Mouse (Mus musculus): ENCODE data around the gene Rrh.
"Not testable (repeated sequence)": the region's sequence is repeated elsewhere in the genome, so short reads cannot be mapped to it uniquely, and the experiment has no call there.

Gene Rrh

DNA sequence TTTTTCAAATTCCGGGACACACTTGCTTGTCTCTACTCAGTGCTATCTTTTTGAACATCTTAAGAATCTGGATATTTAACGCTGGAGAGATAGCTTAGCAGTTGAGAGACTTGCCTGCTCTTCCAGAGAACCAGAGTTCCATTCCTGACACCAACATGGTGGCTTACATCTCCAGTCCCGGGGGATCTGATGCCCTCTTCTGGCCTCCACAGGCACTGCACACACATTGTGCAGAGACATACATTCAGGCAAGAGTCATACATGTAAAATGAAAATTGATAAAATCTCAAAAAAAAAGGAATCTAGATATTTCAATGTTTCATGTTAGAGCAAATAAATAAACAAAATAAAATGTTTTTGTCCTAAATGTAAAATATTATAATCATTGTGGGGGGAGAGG lies 39.6 kb downstream of the Rrh start:
- DNase-seq (ENCODE audit: low spot score): no peak

DNA sequence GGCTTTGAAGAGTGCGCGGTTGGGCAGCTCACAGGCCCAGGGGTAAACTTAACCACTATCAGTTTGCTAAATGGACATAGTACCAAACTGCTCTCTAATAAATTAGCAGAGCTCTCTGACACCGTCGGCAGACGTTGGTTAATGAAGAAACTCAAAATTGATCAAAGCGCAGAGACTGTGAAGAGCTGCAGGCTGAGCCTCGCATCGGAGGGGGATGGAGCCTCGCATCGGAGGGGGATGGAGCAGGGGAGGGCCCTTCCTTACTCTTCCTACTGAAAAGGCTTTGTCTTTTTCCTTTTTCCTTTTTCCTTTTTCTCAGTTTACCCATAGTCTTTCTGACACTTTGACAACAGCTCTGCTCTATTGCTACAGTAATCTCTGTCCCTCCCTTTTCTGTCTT lies 41.0 kb downstream of the Rrh start:
- no peak for DNase-seq (ENCODE audit: low spot score)

DNA sequence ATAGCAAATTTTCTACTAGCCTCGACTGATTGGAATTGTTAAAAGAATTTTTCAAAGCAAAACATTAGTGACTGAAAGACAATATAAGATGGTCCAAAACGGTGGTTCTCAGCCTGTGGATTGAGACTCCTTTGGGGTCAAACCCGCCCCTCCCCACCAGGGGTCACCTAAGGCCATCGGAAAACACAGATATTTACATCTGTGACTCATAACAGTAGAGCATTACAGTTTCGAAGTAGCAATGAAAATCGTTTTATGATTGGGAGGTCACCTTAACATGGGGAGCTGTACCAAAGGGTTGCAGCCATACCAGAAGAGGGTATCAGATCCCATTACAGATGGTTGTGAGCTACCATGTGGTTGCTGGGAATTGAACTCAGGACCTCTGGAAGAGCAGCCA lies 51.2 kb downstream of the Rrh start:
- DNase-seq (ENCODE audit: low spot score): no peak

DNA sequence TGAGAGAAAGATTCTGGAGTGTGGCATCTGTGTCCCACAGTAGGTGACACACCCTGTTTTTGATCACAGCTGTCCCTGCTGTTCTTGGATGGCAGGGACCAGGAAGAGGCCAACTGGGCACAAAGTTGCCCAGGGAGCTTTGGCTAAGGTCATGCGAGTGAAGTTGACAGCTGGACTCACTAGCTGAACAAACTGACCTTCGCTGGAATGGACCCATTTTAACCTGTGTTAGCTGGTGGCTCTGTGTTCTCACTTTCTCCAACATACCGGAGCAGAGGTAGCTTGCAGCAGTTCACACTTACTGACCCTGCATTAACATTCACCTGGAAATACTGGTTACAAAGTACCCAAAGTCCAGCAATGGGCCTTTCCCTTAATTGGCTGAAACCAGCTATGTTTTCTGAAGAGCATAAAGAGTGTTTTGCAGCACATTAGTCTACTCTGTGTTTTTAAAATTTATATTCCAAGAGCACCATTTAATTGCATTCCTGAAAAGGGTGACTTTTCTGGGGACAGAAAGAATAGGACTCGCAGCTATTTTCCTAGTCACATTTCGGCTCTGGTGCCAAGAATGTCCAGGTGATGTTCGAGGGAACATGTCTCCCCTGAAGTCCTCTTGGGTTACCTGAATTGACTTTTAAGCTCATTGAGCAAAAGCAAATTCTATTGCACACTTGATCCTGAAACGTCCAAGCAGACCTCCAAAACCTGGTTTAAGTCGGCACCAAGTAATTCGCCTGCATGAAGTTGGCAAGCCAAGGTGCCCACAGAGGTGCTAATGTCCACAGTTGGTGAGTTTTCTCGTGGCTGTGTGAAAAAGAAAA lies 55.2 kb downstream of the Rrh start:
- no peak for DNase-seq (ENCODE audit: low spot score)

DNA sequence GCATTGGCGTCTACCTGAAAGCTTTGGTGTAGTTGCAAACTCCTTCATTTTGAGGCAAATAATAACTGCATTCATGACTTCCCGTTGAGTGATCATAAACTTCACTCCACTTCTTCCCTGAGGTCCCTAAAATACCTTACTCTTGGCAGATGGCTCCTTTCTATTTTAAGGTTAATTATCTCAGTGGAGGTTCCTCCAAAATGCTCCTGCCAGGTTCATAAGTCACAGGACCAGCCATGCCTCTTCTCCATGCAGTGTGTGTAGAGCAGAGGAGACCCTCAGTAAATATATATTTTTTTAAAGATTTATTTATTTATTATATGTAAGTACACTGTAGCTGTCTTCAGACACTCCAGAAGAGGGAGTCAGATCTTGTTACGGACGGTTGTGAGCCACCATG lies 56.3 kb downstream of the Rrh start:
- DNase-seq (ENCODE audit: low spot score): no peak

DNA sequence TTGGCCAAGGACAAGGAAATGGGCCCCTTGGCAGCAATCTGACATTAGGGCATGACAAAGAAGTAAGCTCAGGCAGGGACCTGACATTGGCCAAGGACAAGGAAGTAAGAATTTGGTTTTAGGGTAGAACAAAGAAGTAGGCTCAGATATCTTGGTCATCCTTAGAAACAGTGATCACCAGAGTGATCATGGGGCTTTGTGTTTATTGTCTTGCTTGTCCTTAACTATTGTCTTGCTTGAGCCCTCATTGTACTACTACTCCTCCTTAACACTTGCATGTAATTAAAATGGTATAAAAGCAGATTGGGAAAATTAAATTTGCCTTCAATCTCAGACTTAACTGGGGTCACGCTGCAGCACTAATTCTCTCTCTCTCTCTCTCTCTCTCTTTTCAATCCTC lies 64.8 kb downstream of the Rrh start:
- DNase-seq (ENCODE audit: low spot score): not testable (repeated sequence)

DNA sequence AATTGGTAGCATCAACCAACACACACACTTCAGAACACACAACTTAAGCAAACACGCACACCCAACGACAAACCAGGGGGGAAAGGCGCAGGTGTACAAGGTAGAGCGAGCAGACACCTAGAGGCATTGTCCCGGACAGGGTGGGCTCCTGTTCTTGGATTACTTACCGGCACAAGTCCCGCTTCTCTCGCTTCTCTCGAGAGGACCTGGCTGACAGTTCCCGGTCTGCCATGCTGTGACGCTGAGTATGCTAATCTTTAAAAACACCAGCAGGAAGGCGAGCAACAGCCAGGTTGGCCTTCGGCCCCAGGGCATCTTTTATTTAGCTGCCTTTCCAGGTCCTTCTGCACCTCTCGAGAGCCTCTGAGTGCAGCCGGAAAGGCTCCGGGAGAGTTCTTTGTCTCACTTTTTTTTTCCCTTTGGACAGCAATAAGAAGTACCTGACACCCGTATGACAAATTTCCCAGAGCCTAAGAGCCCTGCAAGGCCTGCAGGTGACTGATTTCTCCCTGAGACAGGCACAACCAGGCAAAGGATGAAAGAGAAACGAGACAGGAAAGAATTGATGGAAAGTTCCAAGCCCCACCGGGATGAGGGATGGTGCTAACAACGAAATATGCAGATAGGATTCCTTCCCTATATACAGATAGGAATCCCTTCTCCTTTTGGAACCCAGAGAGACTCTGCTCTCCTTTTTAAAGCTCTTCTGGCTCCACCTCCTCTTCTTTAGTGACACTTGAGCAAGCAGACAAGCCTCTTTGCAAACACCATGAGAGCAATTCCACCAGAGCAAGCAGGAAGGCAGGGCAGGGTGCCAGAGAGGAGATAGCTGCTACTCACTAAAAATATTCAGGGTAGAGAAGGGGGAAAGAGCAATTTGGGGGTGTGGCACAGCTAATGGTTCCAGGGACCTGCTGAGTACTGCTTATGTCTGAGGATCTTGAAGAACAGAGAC lies 67.5 kb downstream of the Rrh start, which contains the start of gene Egf:
Egf (minus strand) TSS at position 667 of the 955 bp plus-strand sequence.
- DNase-seq (ENCODE audit: low spot score): no peak
